22 mouse cellular contexts compared by ENCODE assay signal in the genomic region with DNA sequence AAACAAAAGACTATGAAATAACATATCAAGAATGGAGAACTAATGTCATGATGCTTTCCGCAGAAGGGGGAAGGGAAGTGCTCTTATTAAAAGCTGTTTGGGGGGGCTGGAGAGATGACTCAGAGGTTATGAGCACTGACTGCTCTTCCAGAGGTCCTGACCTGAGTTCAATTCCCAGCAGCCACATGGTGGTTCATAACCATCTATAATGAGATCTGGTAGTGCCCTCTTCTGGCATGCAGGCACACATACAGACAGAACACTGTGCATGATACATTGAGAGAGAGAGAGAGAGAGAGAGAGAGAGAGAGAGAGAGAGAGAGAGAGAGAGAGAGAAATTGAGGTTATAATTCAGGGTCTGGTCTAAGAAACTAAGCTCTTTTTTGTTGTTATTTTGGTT. TPM values are rescaled to one million over a fixed set of nuclear protein-coding genes. Genes with fewer than 3 reads are reported as not detected.
A peak's percentile ranks its signal among the peaks of the same experiment; 100 is the strongest.
DNase-seq lines count a peak whose midpoint lies in the region; ATAC-seq and TF ChIP-seq lines count a peak whose summit lies in the region.
"Had no signal": no experiment of that assay in that cellular context is flagged by ENCODE, and none has a peak within 500 bp of the region (broad histone marks: within the 10 kb centered on the region; RNA-seq: fewer than 3 reads in every experiment).

No protein-coding gene starts in this region.

- no peak overlapping the region for H3K9ac ChIP-seq in kidney, postnatal 0 days (ENCODE audit: low read depth, low read length)
- no peak overlapping the region for H3K9ac ChIP-seq in kidney, embryonic 16.5 days (replicated peaks; ENCODE audit: low read length)
- H3K9ac ChIP-seq in lung, postnatal 0 days (replicated peaks; ENCODE audit: low read depth), result no peak overlapping the region
- H3K9ac ChIP-seq: embryonic facial prominence, embryonic 12.5 days; forebrain, embryonic 12.5 days; heart, embryonic 15.5 days; hindbrain, embryonic 14.5 days; intestine, embryonic 15.5 days; kidney, embryonic 15.5 days; liver, embryonic 13.5 days; midbrain, embryonic 13.5 days; neural tube, embryonic 13.5 days; stomach, embryonic 15.5 days had no signal

- no peak for ATAC-seq in kidney, postnatal 0 days (replicated peaks; ENCODE audit: low FRiP score, low read depth)
- ATAC-seq in kidney, embryonic 16.5 days (ENCODE audit: low FRiP score, low TSS enrichment), result no peak
- no peak for ATAC-seq in lung, postnatal 0 days
- ATAC-seq: intestine, embryonic 15.5 days; midbrain, embryonic 13.5 days had no signal

- 91% methylated on average over 1 of the region's 1 CpGs for WGBS in kidney, postnatal 0 days
- 93% methylated on average over 1 of the region's 1 CpGs for WGBS in kidney, embryonic 16.5 days
- 100% methylated on average over 1 of the region's 1 CpGs for WGBS in lung, postnatal 0 days

- no peak overlapping the region for H3K4me3 ChIP-seq in kidney, postnatal 0 days (replicated peaks; ENCODE audit: low read depth, low read length)
- no peak overlapping the region for H3K4me3 ChIP-seq in kidney, embryonic 16.5 days (ENCODE audit: low read length)
- H3K4me3 ChIP-seq in lung, postnatal 0 days (ENCODE audit: low read depth, low read length), result no peak overlapping the region
- H3K4me3 ChIP-seq: embryonic facial prominence, embryonic 12.5 days; erythroblast, embryonic 14.5 days; forebrain, embryonic 12.5 days; heart, embryonic 15.5 days; intestine, embryonic 15.5 days; kidney, embryonic 15.5 days; limb, embryonic 10.5 days; liver, embryonic 13.5 days; megakaryocyte, embryonic 14.5 days; midbrain, embryonic 13.5 days; neural tube, embryonic 13.5 days; stomach, embryonic 15.5 days had no signal

- H3K4me1 ChIP-seq in kidney, postnatal 0 days (replicated peaks; ENCODE audit: insufficient read depth, low read length), result 0 out of 2 replicates have a peak, but pooled peaks cover 8% of the 10 kb centered on the region
- peaks cover 12% of the 10 kb centered on the region; the same call in 1 of the 2 replicates for H3K4me1 ChIP-seq in kidney, embryonic 16.5 days (ENCODE audit: insufficient read depth, low read length)
- no peaks in the 10 kb centered on the region; the same call in 1 of the 2 replicates for H3K4me1 ChIP-seq in lung, postnatal 0 days (ENCODE audit: insufficient read depth, low read depth, low read length)

- H3K36me3 ChIP-seq in kidney, postnatal 0 days (ENCODE audit: insufficient read depth, low read length), result no peaks in the 10 kb centered on the region
- H3K36me3 ChIP-seq in kidney, embryonic 16.5 days (ENCODE audit: insufficient read depth, low read length), result no peaks in the 10 kb centered on the region
- H3K36me3 ChIP-seq in lung, postnatal 0 days (ENCODE audit: insufficient read depth, low read length), result no peaks in the 10 kb centered on the region
- H3K36me3 ChIP-seq: embryonic facial prominence, embryonic 12.5 days; forebrain, embryonic 12.5 days; G1E; heart, embryonic 15.5 days; intestine, embryonic 15.5 days; kidney, embryonic 15.5 days; limb, embryonic 10.5 days; liver, embryonic 13.5 days; midbrain, embryonic 13.5 days; neural tube, embryonic 13.5 days; stomach, embryonic 15.5 days had no signal

- no peaks in the 10 kb centered on the region for H3K27me3 ChIP-seq in kidney, postnatal 0 days (ENCODE audit: insufficient read depth, low read length)
- H3K27me3 ChIP-seq in kidney, embryonic 16.5 days (ENCODE audit: insufficient read depth, low read length), result 0 out of 2 replicates have a peak, but pooled peaks cover 5% of the 10 kb centered on the region
- H3K27me3 ChIP-seq in lung, postnatal 0 days (replicated peaks; ENCODE audit: insufficient read depth, low read length), result no peaks in the 10 kb centered on the region
- H3K27me3 ChIP-seq: CH12.LX; embryonic facial prominence, embryonic 12.5 days; heart, embryonic 15.5 days; liver, embryonic 13.5 days; stomach, embryonic 15.5 days had no signal

- no peak overlapping the region for H3K4me2 ChIP-seq in kidney, postnatal 0 days (ENCODE audit: low read length)
- no peak overlapping the region for H3K4me2 ChIP-seq in kidney, embryonic 16.5 days (replicated peaks; ENCODE audit: low read depth, low read length)
- H3K4me2 ChIP-seq in lung, postnatal 0 days (replicated peaks; ENCODE audit: low read depth, low read length), result no peak overlapping the region
- H3K4me2 ChIP-seq: embryonic facial prominence, embryonic 12.5 days; forebrain, embryonic 12.5 days; heart, embryonic 15.5 days; hindbrain, embryonic 14.5 days; intestine, embryonic 15.5 days; kidney, embryonic 15.5 days; liver, embryonic 13.5 days; midbrain, embryonic 13.5 days; neural tube, embryonic 13.5 days; stomach, embryonic 15.5 days had no signal

- peak; percentile 50; the same call in 1 of the 2 replicates for TF ChIP-seq CTCF in kidney, postnatal 0 days (IDR thresholded peaks at IDR 0.05; ENCODE audit: low read depth)
- peak; percentile 43 for TF ChIP-seq CTCF in lung, postnatal 0 days (IDR thresholded peaks at IDR 0.05)

- no peak for DNase-seq in kidney, postnatal 0 days (ENCODE audit: low spot score)
- no peak for DNase-seq in lung, postnatal 0 days (ENCODE audit: low spot score)
- no peak for DNase-seq in lung, adult 18-20 months
- DNase-seq in CD4-positive helper T cell, adult 2 months (ENCODE audit: low read depth, low spot score), result peak; percentile 53
- peak; percentile 62 for DNase-seq in induced T-regulatory cell, adult 2 months (ENCODE audit: low read depth)
- DNase-seq in frontal cortex, postnatal 36 days (ENCODE audit: low spot score in 2 of 2), result no peak
- DNase-seq: liver, embryonic 13.5 days had no signal

- no peak overlapping the region for H3K27ac ChIP-seq in kidney, postnatal 0 days
- no peak overlapping the region for H3K27ac ChIP-seq in kidney, embryonic 16.5 days (ENCODE audit: low read length)
- H3K27ac ChIP-seq in lung, postnatal 0 days (ENCODE audit: low read length), result no peak overlapping the region
- H3K27ac ChIP-seq: embryonic facial prominence, embryonic 12.5 days; forebrain, embryonic 12.5 days; heart, embryonic 15.5 days; hindbrain, embryonic 14.5 days; intestine, embryonic 15.5 days; kidney, embryonic 15.5 days; limb, embryonic 10.5 days; liver, embryonic 13.5 days; midbrain, embryonic 13.5 days; neural tube, embryonic 13.5 days; stomach, embryonic 15.5 days had no signal

- no peaks in the 10 kb centered on the region for H3K9me3 ChIP-seq in kidney, postnatal 0 days (replicated peaks; ENCODE audit: low read length)
- H3K9me3 ChIP-seq in kidney, embryonic 16.5 days (ENCODE audit: low read length), result no peaks in the 10 kb centered on the region
- H3K9me3 ChIP-seq in lung, postnatal 0 days (ENCODE audit: low read length), result no peaks in the 10 kb centered on the region
- H3K9me3 ChIP-seq: embryonic facial prominence, embryonic 12.5 days; forebrain, embryonic 12.5 days; G1E; heart, embryonic 15.5 days; intestine, embryonic 15.5 days; kidney, embryonic 15.5 days; limb, embryonic 10.5 days; liver, embryonic 13.5 days; megakaryocyte, embryonic 14.5 days; midbrain, embryonic 13.5 days; neural tube, embryonic 13.5 days; stomach, embryonic 15.5 days had no signal

- no peak for TF ChIP-seq EP300 in lung, postnatal 0 days (IDR thresholded peaks at IDR 0.05)

RNA-seq across cellular contexts. Expression of a gene that starts 57.1 kb away (rescaled TPM):
- polyA plus RNA-seq in kidney, postnatal 0 days (2015; fragmentation: Nextera tagmentation; extraction: Ambion mirVana), result 29.7 and 32.5 TPM in 2 replicates
- 52.0 and 53.4 TPM in 2 replicates for polyA plus RNA-seq in kidney, embryonic 16.5 days (2015; fragmentation: Nextera tagmentation; extraction: Ambion mirVana)
- 36.2 and 38.0 TPM in 2 replicates for polyA plus RNA-seq in lung, postnatal 0 days (2015; fragmentation: Nextera tagmentation; extraction: Ambion mirVana)

Comparison
In these comparisons a context has a peak if more than half of its experiments do, and no peak if none do; other contexts are left out.
1. DNase-seq: peak in CD4-positive helper T cell, adult 2 months (single experiment) and induced T-regulatory cell, adult 2 months (single experiment); none in kidney, postnatal 0 days (single experiment), lung, postnatal 0 days (single experiment), lung, adult 18-20 months (0 of 2) and frontal cortex, postnatal 36 days (0 of 2).